Mouse (Mus musculus): ENCODE results near the gene Igll1. TPM values are rescaled to one million over a fixed set of nuclear protein-coding genes. Genes with fewer than 3 reads are reported as not detected.

Gene Igll1
- polyA plus RNA-seq (2015; fragmentation: Nextera tagmentation; extraction: Ambion mirVana), result 0.19 TPM in 1 of 2 replicates, not detected in the other

DNA sequence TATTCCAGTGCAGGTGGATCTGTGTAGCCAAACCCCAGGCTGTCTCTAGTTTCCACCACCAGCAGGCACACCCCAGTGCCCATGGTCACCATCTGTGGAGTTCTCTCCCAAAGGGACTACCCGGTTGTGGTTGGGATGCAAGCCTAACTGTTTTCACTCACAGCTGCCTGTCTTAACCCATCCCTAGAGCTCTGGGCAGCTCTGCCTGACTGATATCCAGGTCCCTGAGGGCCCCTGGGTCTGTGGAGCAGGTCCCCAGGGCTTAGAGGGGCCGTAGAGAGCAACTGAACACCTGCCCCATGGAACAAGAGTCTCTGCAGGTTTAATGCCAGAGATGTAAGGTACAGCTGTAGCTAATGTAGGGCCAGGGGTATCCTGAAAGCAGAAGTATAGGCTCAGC, at the start of gene Igll1:
Igll1 (minus strand) TSS at position 8 of the 400 bp plus-strand sequence.
- ATAC-seq, result no peak
- Histone ChIP-seq H3K27ac (no peak within 1 kb of the TSS), H3K27me3 (no peaks in the 10 kb centered on the region), H3K36me3 (ENCODE audit: poor library complexity, severe bottlenecking) (no peaks in the 10 kb centered on the region), H3K4me3 (no peak within 1 kb of the TSS), H3K9me3 (replicated peaks) (no peaks in the 10 kb centered on the region), H3K4me1 (no peaks in the 10 kb centered on the region), H3K9ac (no peak within 1 kb of the TSS), H3K4me2 (no peak within 1 kb of the TSS)
- 72% methylated on average over 2 of the region's 2 CpGs for WGBS

DNA sequence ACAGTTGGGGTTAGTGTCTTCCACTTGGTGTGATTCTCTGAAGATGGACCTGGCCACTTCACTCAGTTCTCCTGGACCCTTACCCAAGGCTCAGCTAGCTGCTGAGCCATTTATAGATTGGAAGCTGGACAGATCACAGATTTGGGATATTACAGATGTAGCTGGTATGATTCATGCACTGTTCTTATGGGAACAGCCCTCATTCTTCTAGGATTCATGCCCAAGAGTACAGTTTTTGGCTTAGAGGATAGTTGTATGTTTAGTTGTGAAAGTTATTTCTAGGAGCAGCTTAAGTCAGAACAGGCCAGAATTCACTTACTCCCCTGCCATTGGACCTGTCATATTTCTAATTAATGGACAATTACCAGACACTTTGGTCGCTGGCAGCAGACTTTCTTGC, 49.7 kb upstream of the Igll1 start:
- WGBS, result 78% methylated on average over 1 of the region's 1 CpGs
- H3K9ac ChIP-seq, result no peak overlapping the region
- H3K36me3 ChIP-seq (ENCODE audit: poor library complexity, severe bottlenecking), result peaks cover 86% of the 10 kb centered on the region

DNA sequence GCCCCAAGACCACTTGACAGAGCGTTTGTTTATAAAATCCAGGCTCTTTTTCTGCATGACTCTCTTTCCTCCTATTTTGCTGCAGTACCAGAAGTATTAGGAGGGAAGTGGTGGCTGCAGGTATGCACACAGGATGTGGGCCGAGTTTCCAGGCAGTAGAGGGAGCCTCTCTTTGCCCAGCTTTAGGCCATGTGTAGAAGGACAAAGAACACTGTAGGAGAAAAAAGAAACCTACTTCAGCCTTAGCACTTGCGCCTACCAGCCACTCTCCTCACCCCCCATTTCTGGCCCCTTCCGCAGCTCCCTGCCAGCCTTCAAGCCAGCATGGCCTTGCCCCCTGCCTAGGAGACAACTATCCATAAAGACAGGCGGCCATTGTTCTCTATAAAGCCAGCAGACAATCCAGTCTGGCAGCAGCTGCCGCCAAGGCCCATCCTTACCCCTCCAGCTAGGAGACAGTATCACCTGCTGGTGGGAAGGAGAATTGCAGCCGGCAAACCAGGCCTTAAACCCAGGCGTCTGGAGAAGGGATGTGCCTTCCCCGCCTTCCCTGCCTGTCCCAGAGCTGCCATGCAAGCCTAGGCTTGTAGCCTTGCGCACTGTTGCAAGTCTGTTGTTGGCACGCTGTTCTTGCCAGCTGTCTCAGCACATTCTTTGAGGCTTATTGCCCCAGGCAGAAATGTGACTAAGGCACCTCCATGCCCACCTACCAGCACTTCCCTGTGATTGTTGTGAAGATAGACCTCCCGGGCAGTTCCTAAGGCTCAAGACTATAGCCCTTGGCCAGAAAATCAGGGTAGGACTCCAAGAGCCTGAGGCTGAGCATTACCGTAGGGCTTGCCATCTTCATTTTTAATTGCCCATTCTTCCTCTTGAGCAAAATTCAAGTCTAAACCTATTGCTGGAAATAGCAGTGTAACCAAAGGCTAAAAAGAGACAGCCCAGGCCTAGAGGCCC, 48.1 kb upstream of the Igll1 start:
- peak; percentile 94 for ATAC-seq
- H3K4me3 ChIP-seq, result no peak overlapping the region
- H3K27me3 ChIP-seq, result no peaks in the 10 kb centered on the region
- H3K4me2 ChIP-seq, result 0 out of 2 replicates have a peak overlapping the region, but pooled peaks have one; percentile 4
- H3K9me3 ChIP-seq (replicated peaks), result no peaks in the 10 kb centered on the region
- H3K9ac ChIP-seq, result no peak overlapping the region
- peak overlapping the region; percentile 87 for H3K27ac ChIP-seq
- peaks cover 9% of the 10 kb centered on the region for H3K4me1 ChIP-seq
- WGBS, result 33% methylated on average over 13 of the region's 13 CpGs
- peaks cover 83% of the 10 kb centered on the region for H3K36me3 ChIP-seq (ENCODE audit: poor library complexity, severe bottlenecking)

More for the DNA sequence above, 49.7 kb upstream of the Igll1 start:
- no peaks in the 10 kb centered on the region for H3K9me3 ChIP-seq (replicated peaks)
- no peak overlapping the region for H3K4me2 ChIP-seq
- H3K27ac ChIP-seq, result no peak overlapping the region
- H3K4me1 ChIP-seq, result peaks cover 9% of the 10 kb centered on the region
- ATAC-seq, result no peak
- no peaks in the 10 kb centered on the region for H3K27me3 ChIP-seq
- no peak overlapping the region for H3K4me3 ChIP-seq

DNA sequence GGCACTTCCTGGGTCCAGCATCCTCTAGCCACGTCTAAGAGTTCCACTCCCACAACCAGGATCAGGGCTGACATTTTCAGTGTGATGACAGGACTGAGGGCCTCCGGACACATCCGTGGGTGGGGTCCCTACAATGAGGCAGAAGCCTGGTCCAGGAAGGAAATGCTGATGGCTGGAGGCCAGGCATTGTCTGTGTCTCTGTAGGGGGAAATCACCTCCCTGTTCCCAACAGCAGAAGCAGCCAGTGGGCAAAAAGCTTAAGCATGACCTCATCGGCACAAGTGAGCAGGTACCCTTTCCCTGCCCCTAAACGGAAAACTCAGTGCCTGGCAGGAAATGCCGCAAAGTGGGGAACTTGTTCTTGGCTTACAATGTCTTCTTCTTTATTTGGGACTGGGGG, 44.0 kb upstream of the Igll1 start:
- peaks cover 9% of the 10 kb centered on the region for H3K4me1 ChIP-seq
- H3K4me2 ChIP-seq, result no peak overlapping the region
- H3K4me3 ChIP-seq, result no peak overlapping the region
- H3K9me3 ChIP-seq (replicated peaks), result no peaks in the 10 kb centered on the region
- 80% methylated on average over 6 of the region's 6 CpGs for WGBS
- H3K9ac ChIP-seq, result no peak overlapping the region
- no peak overlapping the region for H3K27ac ChIP-seq
- H3K36me3 ChIP-seq (ENCODE audit: poor library complexity, severe bottlenecking), result peaks cover 83% of the 10 kb centered on the region
- ATAC-seq, result no peak
- H3K27me3 ChIP-seq, result no peaks in the 10 kb centered on the region

DNA sequence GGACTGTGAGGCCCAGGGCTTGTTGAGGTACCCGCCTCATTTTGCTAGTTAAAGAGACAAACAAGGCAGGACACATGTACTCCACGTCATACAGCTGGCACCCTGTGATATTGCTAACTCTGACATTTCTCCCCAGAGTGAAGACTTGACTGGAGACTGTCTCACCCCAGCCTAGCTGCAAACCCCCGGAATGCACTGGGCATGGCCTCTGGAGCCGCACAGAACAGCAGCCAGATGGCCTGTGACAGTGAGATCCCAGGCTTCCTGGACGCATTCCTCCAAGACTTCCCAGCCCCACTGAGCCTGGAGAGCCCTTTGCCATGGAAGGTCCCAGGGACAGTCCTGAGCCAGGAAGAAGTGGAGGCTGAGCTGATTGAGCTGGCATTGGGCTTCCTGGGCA, 39.4 kb upstream of the Igll1 start:
- no peak overlapping the region for H3K27ac ChIP-seq
- H3K36me3 ChIP-seq (ENCODE audit: poor library complexity, severe bottlenecking), result peaks cover 49% of the 10 kb centered on the region
- H3K4me3 ChIP-seq, result no peak overlapping the region
- no peak overlapping the region for H3K9ac ChIP-seq
- H3K9me3 ChIP-seq (replicated peaks), result no peaks in the 10 kb centered on the region
- 88% methylated on average over 5 of the region's 5 CpGs for WGBS
- H3K27me3 ChIP-seq, result no peaks in the 10 kb centered on the region
- no peak overlapping the region for H3K4me2 ChIP-seq
- no peak for ATAC-seq
- H3K4me1 ChIP-seq, result peaks cover 6% of the 10 kb centered on the region; the same call in 1 of the 2 replicates

DNA sequence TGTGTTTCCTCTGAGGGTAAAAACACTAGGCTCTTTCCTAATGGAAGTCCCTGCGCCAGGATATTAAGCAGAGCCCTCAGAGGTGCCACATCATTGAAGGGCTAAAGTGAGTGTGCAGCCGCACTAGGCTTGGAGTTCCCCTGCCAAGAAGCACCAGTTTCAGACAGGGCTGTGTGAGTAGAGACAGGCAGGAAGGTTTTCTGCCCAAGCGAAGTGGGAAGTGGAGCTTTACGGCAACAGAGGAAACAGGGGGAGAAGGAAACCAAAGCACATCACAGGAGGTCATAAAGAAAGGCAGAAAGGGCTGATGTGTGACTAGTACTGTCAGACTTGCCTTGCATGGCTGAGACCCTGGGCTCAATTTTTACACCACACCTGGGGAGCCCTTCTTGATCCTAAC, 38.5 kb upstream of the Igll1 start:
- WGBS, result 91% methylated on average over 4 of the region's 4 CpGs
- Histone ChIP-seq H3K36me3 (ENCODE audit: poor library complexity, severe bottlenecking) (peaks cover 41% of the 10 kb centered on the region), H3K4me3 (no peak overlapping the region), H3K4me2 (no peak overlapping the region), H3K27ac (no peak overlapping the region), H3K9me3 (replicated peaks) (no peaks in the 10 kb centered on the region), H3K4me1 (peaks cover 13% of the 10 kb centered on the region), H3K27me3 (no peaks in the 10 kb centered on the region), H3K9ac (no peak overlapping the region)
- ATAC-seq, result no peak

DNA sequence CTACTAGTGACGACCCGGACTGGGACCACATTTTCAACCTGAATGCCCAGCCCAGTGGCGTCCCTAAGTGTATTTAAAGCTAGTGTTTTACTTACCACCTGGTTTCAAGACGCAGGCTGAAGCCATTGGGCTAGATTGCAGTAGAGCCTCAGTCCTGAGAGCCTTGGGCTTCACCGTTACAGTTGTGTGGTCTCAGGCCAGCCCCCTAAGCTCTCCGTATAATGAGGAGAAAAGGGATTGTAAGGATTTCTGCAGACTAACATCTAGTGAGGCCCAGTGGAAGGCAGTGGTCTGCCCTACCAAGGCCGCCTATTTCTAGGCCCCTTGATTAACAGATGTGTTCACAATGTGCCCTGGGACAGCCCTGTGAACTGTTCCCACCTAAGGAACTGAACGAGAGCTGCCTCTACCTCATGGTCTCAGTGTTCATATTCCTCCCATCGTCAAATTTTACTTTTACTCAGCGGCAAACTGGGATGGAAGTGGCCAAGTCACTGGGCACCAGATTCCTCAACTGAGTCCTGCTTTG, 33.3 kb upstream of the Igll1 start:
- Histone ChIP-seq H3K9ac (peak overlapping the region; percentile 81), H3K4me3 (peak overlapping the region; percentile 60), H3K27ac (peak overlapping the region; percentile 36; the same call in 1 of the 2 replicates), H3K36me3 (ENCODE audit: poor library complexity, severe bottlenecking) (peaks cover 22% of the 10 kb centered on the region), H3K4me2 (peak overlapping the region; percentile 67), H3K4me1 (peaks cover 23% of the 10 kb centered on the region), H3K9me3 (replicated peaks) (no peaks in the 10 kb centered on the region), H3K27me3 (no peaks in the 10 kb centered on the region)
- 29% methylated on average over 10 of the region's 10 CpGs for WGBS
- ATAC-seq, result peak; percentile 6

DNA sequence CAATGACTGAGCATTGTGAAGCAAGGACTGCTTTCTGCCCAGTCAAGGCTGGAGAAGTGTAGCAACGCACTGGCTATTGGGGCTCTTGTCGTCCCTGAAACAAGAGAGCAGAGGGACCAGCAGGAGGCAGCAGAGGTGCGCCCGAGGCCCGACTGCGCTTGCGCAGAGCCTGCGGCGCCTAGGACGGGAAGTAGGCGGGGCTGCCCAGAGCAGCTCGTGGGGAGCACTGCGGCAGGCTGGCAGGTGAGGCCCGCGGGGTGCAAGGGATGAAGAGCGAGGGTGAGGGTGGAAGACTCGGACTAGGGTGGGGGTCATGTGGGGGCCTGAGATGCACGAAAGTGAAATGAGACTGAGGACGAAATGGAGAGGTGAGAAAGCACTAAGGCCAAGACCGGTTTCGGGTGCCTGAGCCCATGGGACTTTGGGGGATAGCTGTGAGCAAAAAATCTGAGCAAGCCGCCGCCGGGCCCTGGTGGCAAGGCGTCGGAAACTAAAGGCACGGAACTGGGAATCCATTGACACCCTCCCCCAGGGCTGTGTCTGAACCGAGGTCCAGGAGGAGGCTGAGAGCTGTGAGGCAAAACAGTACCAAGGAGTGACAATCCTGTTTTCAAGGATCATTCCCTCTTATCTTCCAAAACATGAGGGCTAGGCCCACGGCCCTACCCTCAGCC, 32.7 kb upstream of the Igll1 start, which contains the start of gene Ppm1f:
Ppm1f (plus strand) TSS at position 88 of the 674 bp plus-strand sequence.
- peak within 1 kb of the TSS; percentile 36 for H3K27ac ChIP-seq
- peak within 1 kb of the TSS; percentile 67 for H3K4me2 ChIP-seq
- peak within 1 kb of the TSS; percentile 60 for H3K4me3 ChIP-seq
- peaks cover 23% of the 10 kb centered on the region for H3K4me1 ChIP-seq
- ATAC-seq, result peak; percentile 92
- H3K9ac ChIP-seq, result peak within 1 kb of the TSS; percentile 81
- WGBS, result under 1% methylated on average over 29 of the region's 29 CpGs
- H3K27me3 ChIP-seq, result no peaks in the 10 kb centered on the region
- no peaks in the 10 kb centered on the region for H3K9me3 ChIP-seq (replicated peaks)
- peaks cover 28% of the 10 kb centered on the region for H3K36me3 ChIP-seq (ENCODE audit: poor library complexity, severe bottlenecking)

DNA sequence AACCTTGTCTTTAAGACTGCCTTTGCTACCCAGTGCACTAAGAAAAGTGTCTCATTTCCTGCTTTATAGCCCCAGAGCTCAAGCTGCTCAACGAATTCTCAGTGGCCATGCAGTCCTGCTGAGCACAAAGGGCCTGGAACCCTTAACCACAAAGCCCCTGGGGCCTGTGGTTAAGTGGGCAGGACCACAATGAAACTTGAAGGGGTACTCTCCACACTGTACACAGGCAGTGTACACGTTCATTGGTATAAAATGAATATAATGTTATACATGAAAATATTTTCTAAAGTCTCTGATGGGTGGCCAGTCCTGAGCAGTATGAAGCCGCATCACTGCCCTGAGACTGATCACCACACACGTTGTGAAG, 32.2 kb upstream of the Igll1 start:
- H3K4me2 ChIP-seq, result peak overlapping the region; percentile 67
- H3K27ac ChIP-seq, result no peak overlapping the region
- peaks cover 33% of the 10 kb centered on the region for H3K36me3 ChIP-seq (ENCODE audit: poor library complexity, severe bottlenecking)
- peak overlapping the region; percentile 31; the same call in 1 of the 2 replicates for H3K9ac ChIP-seq
- H3K4me3 ChIP-seq, result no peak overlapping the region; the same call in 1 of the 2 replicates
- no peak for ATAC-seq
- 20% methylated on average over 4 of the region's 4 CpGs for WGBS
- no peaks in the 10 kb centered on the region for H3K9me3 ChIP-seq (replicated peaks)
- no peaks in the 10 kb centered on the region for H3K27me3 ChIP-seq
- peaks cover 23% of the 10 kb centered on the region for H3K4me1 ChIP-seq

DNA sequence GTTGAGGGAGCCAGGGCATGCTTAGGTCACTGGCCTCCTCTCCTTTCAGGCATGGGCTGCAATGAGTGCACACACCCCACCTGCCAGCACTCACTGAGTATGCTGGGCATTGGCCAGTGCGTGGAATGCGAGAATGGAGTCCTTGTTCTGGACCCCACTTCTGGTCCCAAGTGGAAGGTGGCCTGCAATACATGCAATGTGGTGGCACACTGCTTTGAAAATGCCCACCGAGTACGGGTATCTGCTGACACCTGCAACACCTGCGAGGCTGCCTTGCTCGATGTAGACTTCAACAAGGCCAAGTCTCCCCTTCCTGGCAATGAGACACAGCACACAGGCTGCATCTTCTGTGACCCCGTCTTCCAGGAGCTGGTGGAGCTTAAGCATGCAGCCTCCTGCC, 28.6 kb upstream of the Igll1 start:
- Histone ChIP-seq H3K9me3 (replicated peaks) (no peaks in the 10 kb centered on the region), H3K9ac (no peak overlapping the region), H3K36me3 (ENCODE audit: poor library complexity, severe bottlenecking) (peaks cover 69% of the 10 kb centered on the region), H3K4me2 (no peak overlapping the region), H3K27ac (no peak overlapping the region), H3K4me1 (peaks cover 10% of the 10 kb centered on the region), H3K4me3 (no peak overlapping the region), H3K27me3 (no peaks in the 10 kb centered on the region)
- no peak for ATAC-seq
- 89% methylated on average over 7 of the region's 7 CpGs for WGBS

DNA sequence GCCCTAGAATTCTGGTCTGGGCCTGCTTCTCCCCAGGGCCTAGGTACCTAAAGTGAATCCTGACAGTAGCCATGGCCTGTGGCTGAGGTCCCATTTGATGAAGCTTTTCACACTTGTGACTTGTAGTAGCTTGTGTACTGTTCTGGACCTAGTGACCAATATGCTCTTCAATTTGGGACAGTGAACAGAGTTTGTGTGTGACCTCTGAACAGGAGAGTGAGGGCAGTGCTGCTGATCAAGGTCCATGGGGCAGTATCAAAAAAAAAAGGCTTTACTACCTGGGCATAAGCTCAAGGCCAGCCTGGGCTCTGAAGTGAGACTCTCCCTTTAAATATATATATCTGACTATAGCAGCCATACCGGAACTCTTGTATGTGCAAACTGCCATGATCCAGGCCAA, 24.6 kb upstream of the Igll1 start:
- WGBS, result 100% methylated on average over 1 of the region's 1 CpGs
- no peak for ATAC-seq
- no peak overlapping the region for H3K27ac ChIP-seq
- peaks cover 99% of the 10 kb centered on the region for H3K36me3 ChIP-seq (ENCODE audit: poor library complexity, severe bottlenecking)
- no peaks in the 10 kb centered on the region for H3K9me3 ChIP-seq (replicated peaks)
- H3K4me2 ChIP-seq, result no peak overlapping the region
- H3K27me3 ChIP-seq, result no peaks in the 10 kb centered on the region
- H3K9ac ChIP-seq, result no peak overlapping the region
- no peak overlapping the region for H3K4me3 ChIP-seq
- no peaks in the 10 kb centered on the region for H3K4me1 ChIP-seq

DNA sequence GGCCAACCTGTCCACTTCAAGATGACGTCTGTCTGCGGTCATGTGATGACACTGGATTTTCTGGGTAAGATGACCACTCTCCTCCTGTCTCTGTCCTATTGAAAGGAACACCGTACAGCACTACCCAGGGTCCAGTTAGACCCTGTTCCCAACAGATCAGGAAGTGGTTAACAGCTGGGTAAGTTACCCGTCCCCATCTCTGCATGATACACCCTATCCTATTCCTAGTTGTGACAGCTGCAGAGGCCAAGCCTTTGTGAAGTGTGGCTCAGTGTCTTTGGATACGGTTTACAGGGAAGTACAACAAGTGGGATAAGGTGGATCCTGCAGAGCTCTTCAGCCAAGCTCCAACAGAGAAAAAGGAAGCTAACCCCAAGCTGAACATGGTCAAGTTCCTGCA, 15.2 kb upstream of the Igll1 start:
- H3K36me3 ChIP-seq (ENCODE audit: poor library complexity, severe bottlenecking), result peaks cover 85% of the 10 kb centered on the region
- WGBS, result 90% methylated on average over 5 of the region's 5 CpGs

More for the DNA sequence above, 15.2 kb upstream of the Igll1 start:
- peaks cover 7% of the 10 kb centered on the region for H3K9me3 ChIP-seq (replicated peaks)
- H3K4me2 ChIP-seq, result no peak overlapping the region
- H3K27ac ChIP-seq, result no peak overlapping the region
- H3K27me3 ChIP-seq, result no peaks in the 10 kb centered on the region
- H3K4me1 ChIP-seq, result no peaks in the 10 kb centered on the region
- H3K4me3 ChIP-seq, result no peak overlapping the region
- no peak overlapping the region for H3K9ac ChIP-seq
- ATAC-seq, result no peak

Data from forebrain, embryonic 13.5 days (tissue).